Mouse (Mus musculus) liver, adult 2 months (tissue): ENCODE data around the gene Pnpla1. TPM values are rescaled to one million over a fixed set of nuclear protein-coding genes. Genes with fewer than 3 reads are reported as not detected.

Source experiments
- DNase-seq: peaks from one replicate; pipeline ENCODE4 v3.0.0-alpha.2; 2011; ENCODE audit warnings: low read depth, low spot score; ENCODE audit errors: extremely low read depth
- H3K27ac ChIP-seq: fragments of 200-500 bp; replicated peaks from 2 replicates; pipeline ENCODE4 v1.5.1; 2012; ENCODE audit warnings: low read depth, mild to moderate bottlenecking, control low read depth, inconsistent platforms, low read length; ENCODE audit not compliant: insufficient read depth
- H3K27me3 ChIP-seq: fragments of 200-500 bp; 2 replicates; pipeline ENCODE4 v1.6.1; 2012; ENCODE audit warnings: mild to moderate bottlenecking, moderate library complexity, low read length, inconsistent platforms; ENCODE audit not compliant: control insufficient read depth, insufficient read depth
- H3K36me3 ChIP-seq: fragments of 200-500 bp; 2 replicates; pipeline ENCODE4 v1.6.1; 2012; ENCODE audit warnings: low read length, inconsistent platforms; ENCODE audit not compliant: control insufficient read depth, insufficient read depth
- H3K4me1 ChIP-seq: fragments of 200-500 bp; 2 replicates; pipeline ENCODE4 v1.6.1; 2011; ENCODE audit warnings: low read length; ENCODE audit not compliant: control insufficient read depth, insufficient read depth
- H3K4me3 ChIP-seq: fragments of 200-500 bp; 2 replicates; pipeline ENCODE4 v1.5.1; 2011; ENCODE audit warnings: low read depth, mild to moderate bottlenecking, control low read depth, low read length, moderate library complexity; ENCODE audit not compliant: insufficient read depth
- H3K79me2 ChIP-seq: fragments of 200-500 bp; 2 replicates; pipeline ENCODE4 v1.6.1; 2012; ENCODE audit warnings: inconsistent platforms, mild to moderate bottlenecking, low read length, moderate library complexity; ENCODE audit not compliant: control insufficient read depth, insufficient read depth
- H3K9ac ChIP-seq: fragments of 200-500 bp; 2 replicates; pipeline ENCODE4 v1.6.1; 2012; ENCODE audit warnings: low read depth, mild to moderate bottlenecking, control low read depth, inconsistent platforms, low read length
- CTCF ChIP-seq: fragments of 200-500 bp; IDR thresholded peaks from 2 replicates; pipeline ENCODE4 v1.5.1; 2011; ENCODE audit warnings: low read depth, low read length, control low read depth
- POLR2A ChIP-seq: fragments of 200-500 bp; IDR thresholded peaks from 2 replicates; pipeline ENCODE4 v1.6.1; 2011; ENCODE audit warnings: low read length, control low read depth; ENCODE audit not compliant: insufficient read depth; ENCODE audit errors: extremely low read depth
- WGBS: fragments of 180-500 bp; shearing (Covaris S2); methylation state at CpG from one replicate; pipeline ENCODE4 v1.1.7; 2018; 5-methylcytosine and 5-hydroxymethylcytosine counted together
- polyA plus RNA-seq: library from polyadenylated mRNA; depleted of rRNA; stranded (reverse); fragments of >200 nt; gene quantifications from 2 replicates; pipeline ENCODE4 v1.2.3, GENCODE M21; 2012
- total RNA-seq: library from RNA; depleted of rRNA; stranded (reverse); fragments of >200 nt; gene quantifications from 2 replicates; pipeline ENCODE4 v1.2.3, GENCODE M21; 2014

Pnpla1 gene
- total and polyA plus RNA-seq, 2 experiments: not detected

DNA sequence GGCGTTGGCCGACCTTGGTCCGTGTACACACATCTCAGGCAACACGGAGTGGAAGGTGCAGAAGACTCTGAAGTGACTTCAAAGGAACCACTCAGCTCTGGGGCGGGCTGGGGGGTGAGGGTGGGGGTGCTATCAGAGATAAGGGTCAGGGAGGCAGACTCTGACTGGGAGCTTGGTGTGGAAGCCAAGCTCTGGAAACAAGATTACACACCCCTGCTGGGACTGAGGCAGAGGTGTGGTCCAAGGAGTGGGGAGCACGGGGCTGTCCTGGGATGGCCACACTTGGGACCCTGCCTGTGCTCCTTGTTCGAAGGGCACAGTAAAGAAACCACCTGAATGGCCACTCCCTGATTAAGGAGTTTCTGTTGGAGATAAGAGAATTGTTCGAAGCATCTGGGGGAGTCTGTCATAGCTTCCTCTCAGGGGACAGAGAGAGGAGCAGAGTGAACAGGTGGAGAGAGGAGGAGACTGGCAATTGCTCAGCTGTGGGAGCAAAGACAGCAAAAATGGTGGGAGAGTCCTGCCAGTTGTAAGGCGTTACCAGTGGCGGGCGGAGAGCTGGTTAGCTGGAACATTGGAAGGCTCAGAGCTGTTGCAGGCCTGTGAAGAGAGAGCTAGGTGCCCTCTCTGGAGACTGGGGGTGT, 11.1 kb upstream of the Pnpla1 start:
- H3K36me3 ChIP-seq: no peaks in the 10 kb centered on the region
- H3K27me3 ChIP-seq: no peaks in the 10 kb centered on the region; the same call in 1 of the 2 replicates
- H3K27ac ChIP-seq: no peak overlapping the region
- H3K4me1 ChIP-seq: no peaks in the 10 kb centered on the region
- no peak for DNase-seq
- H3K9ac ChIP-seq: no peak overlapping the region
- WGBS: 53% methylated on average over 11 of the region's 11 CpGs
- H3K4me3 ChIP-seq: no peak overlapping the region
- H3K79me2 ChIP-seq: no peaks in the 10 kb centered on the region
- TF ChIP-seq POLR2A: no peak
- TF ChIP-seq CTCF: no peak

DNA sequence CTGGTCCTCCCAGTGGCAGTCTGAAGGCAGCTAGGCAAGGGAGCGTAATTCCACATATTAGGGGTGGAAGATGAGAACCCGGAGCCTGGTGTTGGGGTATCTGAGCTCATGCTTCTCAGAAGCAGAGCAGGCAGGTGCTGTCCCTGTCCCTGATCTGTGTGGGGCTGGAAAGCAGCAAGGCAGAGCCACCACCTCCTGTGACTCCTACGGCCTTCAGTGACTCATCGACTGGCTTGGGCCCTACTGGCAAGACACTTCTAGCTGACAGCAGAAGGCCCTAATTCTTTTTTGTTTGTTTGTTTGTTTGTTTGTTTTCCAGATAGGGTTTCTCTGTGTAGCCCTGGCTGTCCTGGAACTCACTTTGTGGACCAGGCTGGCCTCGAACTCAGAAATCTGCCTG, 7.7 kb upstream of the Pnpla1 start:
- Histone ChIP-seq H3K4me3 (no peak overlapping the region), H3K79me2 (no peaks in the 10 kb centered on the region), H3K4me1 (no peaks in the 10 kb centered on the region), H3K27me3 (no peaks in the 10 kb centered on the region; the same call in 1 of the 2 replicates), H3K36me3 (no peaks in the 10 kb centered on the region), H3K9ac (no peak overlapping the region), H3K27ac (no peak overlapping the region)
- no peak for DNase-seq
- TF ChIP-seq CTCF (no peak), POLR2A (no peak)
- WGBS: 92% methylated on average over 5 of the region's 5 CpGs

DNA sequence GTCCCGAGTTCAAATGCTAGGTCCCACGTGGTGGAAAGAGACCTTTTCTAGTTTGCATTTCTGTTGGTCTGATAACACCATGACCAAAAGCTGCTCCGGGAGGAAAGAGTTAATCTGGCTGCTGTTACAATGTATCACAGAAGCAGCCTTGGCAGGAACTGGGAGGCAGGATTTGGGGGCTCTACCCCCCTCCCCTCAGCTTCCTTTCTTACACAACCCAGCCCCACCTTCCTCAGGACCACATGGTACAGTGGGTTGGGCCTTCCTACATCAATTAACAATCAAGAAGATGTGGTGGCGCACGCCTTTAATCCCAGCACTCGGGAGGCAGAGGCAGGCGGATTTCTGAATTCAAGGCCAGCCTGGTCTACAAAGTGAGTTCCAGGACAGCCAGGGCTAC, 3.8 kb upstream of the Pnpla1 start:
- Histone ChIP-seq H3K27ac (no peak overlapping the region), H3K36me3 (no peaks in the 10 kb centered on the region), H3K27me3 (no peaks in the 10 kb centered on the region), H3K9ac (no peak overlapping the region), H3K4me1 (no peaks in the 10 kb centered on the region), H3K79me2 (no peaks in the 10 kb centered on the region), H3K4me3 (no peak overlapping the region)
- DNase-seq: no peak
- TF ChIP-seq POLR2A: no peak
- no peak for TF ChIP-seq CTCF
- 84% methylated on average over 7 of the region's 7 CpGs for WGBS

DNA sequence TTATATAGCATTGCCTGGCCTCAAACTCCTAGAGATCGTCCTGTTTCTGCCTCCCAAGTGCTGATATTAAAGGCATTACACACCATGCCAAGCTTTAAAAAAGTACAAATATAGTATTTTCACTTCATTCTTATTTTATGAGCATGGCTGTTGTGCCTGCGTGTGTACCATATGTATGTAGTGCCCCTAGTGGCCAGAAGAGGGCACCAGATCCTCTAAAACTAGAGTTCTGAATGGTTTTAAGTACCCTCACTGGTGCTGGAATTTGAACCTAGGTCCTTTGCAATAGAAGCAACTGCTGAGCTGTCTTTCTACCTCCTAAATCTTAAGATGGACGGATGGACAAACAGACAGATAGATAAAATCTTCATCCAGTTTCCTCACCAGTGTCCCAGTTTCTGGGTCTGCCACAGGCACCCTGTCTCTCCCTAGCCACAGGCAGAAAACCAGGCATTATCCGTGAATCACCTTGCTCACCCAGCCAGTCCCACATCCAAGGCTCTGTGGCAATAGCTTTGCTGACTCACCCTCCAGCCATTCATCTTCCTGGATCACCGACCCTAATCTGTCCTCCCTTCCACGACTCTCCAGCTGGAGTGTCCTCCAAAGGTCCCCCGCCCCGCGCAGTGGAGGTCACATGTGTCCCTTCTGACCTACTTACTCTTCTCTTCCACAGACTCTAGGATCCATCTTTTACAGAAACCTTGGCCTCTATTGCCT, 2.9 kb upstream of the Pnpla1 start:
- H3K4me3 ChIP-seq: no peak overlapping the region
- DNase-seq: peak; percentile 26
- no peak overlapping the region for H3K9ac ChIP-seq
- WGBS: 80% methylated on average over 9 of the region's 9 CpGs
- H3K27ac ChIP-seq: no peak overlapping the region
- no peaks in the 10 kb centered on the region for H3K79me2 ChIP-seq
- TF ChIP-seq CTCF: peak; percentile 43
- no peak for TF ChIP-seq POLR2A
- H3K4me1 ChIP-seq: no peaks in the 10 kb centered on the region
- no peaks in the 10 kb centered on the region for H3K27me3 ChIP-seq
- H3K36me3 ChIP-seq: no peaks in the 10 kb centered on the region

- H3K27me3 ChIP-seq: no peaks in the 10 kb centered on the region
- no peak overlapping the region for H3K27ac ChIP-seq
- H3K36me3 ChIP-seq: no peaks in the 10 kb centered on the region
- no peak overlapping the region for H3K4me3 ChIP-seq
- no peak for TF ChIP-seq CTCF
- no peak for TF ChIP-seq POLR2A
- no peaks in the 10 kb centered on the region for H3K4me1 ChIP-seq
- WGBS: 77% methylated on average over 3 of the region's 3 CpGs
- DNase-seq: no peak
- H3K79me2 ChIP-seq: no peaks in the 10 kb centered on the region
- H3K9ac ChIP-seq: no peak overlapping the region
Observed at GRCm38 (mm10) chr17:28856030-28856429, 2.2 kb upstream of the Pnpla1 start.

DNA sequence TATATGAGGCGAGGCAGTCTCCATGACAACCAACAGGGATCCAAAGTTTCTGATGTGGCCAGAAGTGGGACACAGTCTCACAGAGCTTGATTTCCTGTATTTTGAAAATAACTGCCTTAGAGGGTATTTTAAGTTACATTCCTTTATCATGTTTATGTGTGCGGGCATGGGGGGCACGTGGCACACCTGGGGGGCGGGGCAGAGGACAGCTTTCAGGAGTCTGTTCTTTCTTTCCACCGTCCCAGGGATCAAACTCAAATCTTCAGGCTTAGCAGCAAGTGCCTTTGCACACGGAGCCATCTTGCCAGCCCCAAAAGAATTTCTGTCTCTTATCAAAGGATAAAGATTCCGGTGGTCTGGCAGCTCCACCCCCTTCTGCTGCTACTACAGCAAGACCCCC, 5.7 kb downstream of the Pnpla1 start:
- Histone ChIP-seq H3K4me3 (no peak overlapping the region), H3K79me2 (no peaks in the 10 kb centered on the region), H3K27me3 (no peaks in the 10 kb centered on the region), H3K4me1 (no peaks in the 10 kb centered on the region), H3K36me3 (no peaks in the 10 kb centered on the region), H3K9ac (no peak overlapping the region), H3K27ac (no peak overlapping the region)
- TF ChIP-seq POLR2A (no peak), CTCF (no peak)
- no peak for DNase-seq
- WGBS: 68% methylated on average over 7 of the region's 7 CpGs
